Mouse (Mus musculus) heart, adult 2 months (tissue): ENCODE measurements around the gene E2f4. TPM values are rescaled to one million over a fixed set of nuclear protein-coding genes. Genes with fewer than 3 reads are reported as not detected.

Experiments
- DNase-seq, 2 experiments: peaks; one replicate each; pipeline ENCODE4 v3.0.0; 2021
- H3K27ac ChIP-seq: fragments of 200-600 bp; 2 replicates; pipeline ENCODE4 v1.8.1; 2022
- H3K27me3 ChIP-seq: fragments of 200-500 bp; 2 replicates; pipeline ENCODE4 v1.6.1; 2012; ENCODE audit warnings: mild to moderate bottlenecking, low read length, inconsistent platforms, mixed read lengths; ENCODE audit not compliant: control insufficient read depth, insufficient read depth
- H3K36me3 ChIP-seq: fragments of 200-500 bp; 2 replicates; pipeline ENCODE4 v1.6.1; 2012; ENCODE audit warnings: low read length, inconsistent platforms; ENCODE audit not compliant: control insufficient read depth, insufficient read depth
- H3K4me1 ChIP-seq: fragments of 200-500 bp; 2 replicates; pipeline ENCODE4 v1.6.1; 2011; ENCODE audit warnings: low read length; ENCODE audit not compliant: control insufficient read depth, insufficient read depth
- H3K4me3 ChIP-seq: fragments of 200-600 bp; 2 replicates; pipeline ENCODE4 v1.8.1; 2022
- H3K79me2 ChIP-seq: fragments of 200-500 bp; replicated peaks from 2 replicates; pipeline ENCODE4 v1.6.1; 2012; ENCODE audit warnings: mild to moderate bottlenecking, inconsistent platforms, low read length, moderate library complexity, mixed read lengths; ENCODE audit not compliant: control insufficient read depth, insufficient read depth
- H3K9ac ChIP-seq: fragments of 200-500 bp; 2 replicates; pipeline ENCODE4 v1.6.1; 2012; ENCODE audit warnings: low read depth, mild to moderate bottlenecking, control low read depth, inconsistent platforms, low read length, mixed read lengths
- CTCF ChIP-seq: fragments of 200-600 bp; IDR thresholded peaks from 2 replicates; pipeline ENCODE4 v1.8.1; 2022; ENCODE audit warnings: antibody characterized with exemption, mild to moderate bottlenecking, moderate library complexity
- EP300 ChIP-seq: fragments of 200-500 bp; IDR thresholded peaks from 2 replicates; pipeline ENCODE4 v1.6.1; 2011; ENCODE audit warnings: low read depth, low read length, control low read depth; ENCODE audit not compliant: insufficient read depth
- POLR2A ChIP-seq: fragments of 200-500 bp; IDR thresholded peaks from 2 replicates; pipeline ENCODE4 v1.6.1; 2011; ENCODE audit warnings: mild to moderate bottlenecking, low read depth, low read length, control low read depth; ENCODE audit not compliant: insufficient read depth
- WGBS: fragments of 180-500 bp; shearing (Covaris S2); methylation state at CpG from one replicate; pipeline ENCODE4 v1.1.7; 2018; 5-methylcytosine and 5-hydroxymethylcytosine counted together
- intact Hi-C: fragments of 180-260 bp; cut with DNase I; formaldehyde crosslinking; loops from one replicate; pipeline ENCODE4 v1.15.1; 2025
- polyA plus RNA-seq: library from polyadenylated mRNA; depleted of rRNA; stranded (reverse); fragments of >200 nt; gene quantifications from 2 replicates; pipeline ENCODE4 v1.2.3, GENCODE M21; 2012
- total RNA-seq, 2 experiments: library from RNA; stranded (reverse); gene quantifications; 2 replicates each; pipeline ENCODE4 v1.2.3; 2021

The E2f4 gene
- total and polyA plus RNA-seq, 3 experiments: 21.1 to 61.8 (median 21.5) TPM

GRCm38 (mm10) chr8:105275387-105275786, 22.1 kb upstream of the E2f4 start:
- H3K4me1 ChIP-seq: peaks cover 2% of the 10 kb centered on the region; the same call in 1 of the 2 replicates
- no peak for DNase-seq
- H3K9ac ChIP-seq: no peak overlapping the region
- TF ChIP-seq POLR2A (no peak), CTCF (no peak), EP300 (no peak)
- H3K4me3 ChIP-seq: no peak overlapping the region
- H3K79me2 ChIP-seq: no peaks in the 10 kb centered on the region
- H3K27me3 ChIP-seq: no peaks in the 10 kb centered on the region
- 11% methylated on average over 11 of the region's 11 CpGs for WGBS
- no peaks in the 10 kb centered on the region for H3K36me3 ChIP-seq
- intact Hi-C loops: no loop called here
- H3K27ac ChIP-seq: no peak overlapping the region

GRCm38 (mm10) chr8:105275840-105276239, 21.6 kb upstream of the E2f4 start, which contains the start of gene Nol3:
Gene Nol3 (plus strand): TSS chr8:105276140.
- WGBS: 9% methylated on average over 10 of the region's 10 CpGs
- H3K4me1 ChIP-seq: peaks cover 2% of the 10 kb centered on the region; the same call in 1 of the 2 replicates

GRCm38 (mm10) chr8:105276292-105277120, 21.0 kb upstream of the E2f4 start:
- Histone ChIP-seq H3K4me3 (peak overlapping the region; percentile 43), H3K9ac (peak overlapping the region; percentile 17), H3K36me3 (no peaks in the 10 kb centered on the region), H3K4me1 (peaks cover 2% of the 10 kb centered on the region; the same call in 1 of the 2 replicates), H3K27ac (peak overlapping the region; percentile 52), H3K27me3 (no peaks in the 10 kb centered on the region), H3K79me2 (no peaks in the 10 kb centered on the region)
- TF ChIP-seq CTCF: no peak
- TF ChIP-seq EP300: no peak
- TF ChIP-seq POLR2A: peak; percentile 27; the same call in 1 of the 2 replicates
- peak; percentile 70 to 72 for DNase-seq
- WGBS: 7% methylated on average over 30 of the region's 30 CpGs
- intact Hi-C loops: no loop called here

More at GRCm38 (mm10) chr8:105275840-105276239, 21.6 kb upstream of the E2f4 start, which contains the start of gene Nol3:
- no peaks in the 10 kb centered on the region for H3K36me3 ChIP-seq
- no peak for TF ChIP-seq POLR2A
- TF ChIP-seq EP300: no peak
- TF ChIP-seq CTCF: no peak
- peak within 1 kb of the TSS; percentile 17 for H3K9ac ChIP-seq
- peak within 1 kb of the TSS; percentile 43 for H3K4me3 ChIP-seq
- no peak for DNase-seq
- H3K27me3 ChIP-seq: no peaks in the 10 kb centered on the region
- H3K27ac ChIP-seq: peak within 1 kb of the TSS; percentile 52
- no peaks in the 10 kb centered on the region for H3K79me2 ChIP-seq
- intact Hi-C loops: no loop called here

DNA sequence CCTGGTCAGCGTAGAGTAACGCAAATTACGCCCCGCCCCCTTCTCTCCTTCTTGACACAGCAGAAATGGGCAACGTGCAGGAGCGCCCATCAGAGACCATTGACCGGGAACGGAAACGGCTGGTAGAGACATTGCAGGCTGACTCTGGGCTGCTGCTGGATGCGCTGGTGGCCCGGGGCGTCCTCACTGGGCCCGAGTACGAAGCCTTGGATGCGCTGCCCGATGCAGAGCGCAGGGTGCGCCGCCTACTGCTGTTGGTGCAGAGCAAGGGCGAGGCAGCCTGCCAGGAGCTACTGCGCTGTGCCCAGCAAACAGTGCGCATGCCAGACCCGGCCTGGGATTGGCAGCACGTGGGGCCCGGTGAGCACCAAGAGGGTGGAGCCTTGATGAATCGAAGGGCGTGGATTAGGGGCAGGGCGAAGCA, 18.5 kb upstream of the E2f4 start:
- Histone ChIP-seq H3K4me1 (peaks cover 2% of the 10 kb centered on the region; the same call in 1 of the 2 replicates), H3K79me2 (no peaks in the 10 kb centered on the region), H3K36me3 (no peaks in the 10 kb centered on the region), H3K27ac (peak overlapping the region; percentile 52; the same call in 1 of the 2 replicates), H3K9ac (no peak overlapping the region), H3K27me3 (no peaks in the 10 kb centered on the region), H3K4me3 (peak overlapping the region; percentile 16; the same call in 1 of the 2 replicates)
- TF ChIP-seq EP300: no peak
- 0 out of 2 replicates have a peak, but pooled peaks have one; percentile 12 for TF ChIP-seq POLR2A
- TF ChIP-seq CTCF: peak; percentile 52
- intact Hi-C loops: no loop called here
- 5% methylated on average over 28 of the region's 28 CpGs for WGBS
- DNase-seq: peak; percentile 80 to 88

DNA sequence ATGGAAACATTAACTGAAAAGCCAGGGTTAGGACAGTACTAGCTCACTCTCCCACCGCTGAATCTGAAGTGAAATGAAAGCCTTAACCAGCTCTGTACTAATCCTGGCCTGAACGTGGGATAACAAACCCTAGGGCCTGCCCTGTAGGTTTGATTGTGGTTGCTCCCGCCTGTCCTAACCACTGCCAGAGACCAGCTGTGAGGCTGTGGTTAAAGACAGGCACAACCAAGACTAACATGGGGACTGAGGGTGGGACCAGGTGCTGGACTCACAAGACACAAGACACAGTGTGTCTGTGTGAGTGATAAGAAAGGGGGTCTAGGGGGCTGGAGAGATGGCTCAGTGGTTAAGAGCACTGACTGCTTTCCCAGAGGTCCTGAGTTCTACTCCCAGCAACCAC, 16.9 kb upstream of the E2f4 start:
- no peak for TF ChIP-seq CTCF
- TF ChIP-seq POLR2A: no peak
- TF ChIP-seq EP300: no peak
- H3K4me3 ChIP-seq: no peak overlapping the region
- no peak overlapping the region for H3K9ac ChIP-seq
- 84% methylated on average over 3 of the region's 3 CpGs for WGBS
- no peaks in the 10 kb centered on the region for H3K79me2 ChIP-seq
- H3K27me3 ChIP-seq: no peaks in the 10 kb centered on the region
- DNase-seq: no peak
- no peak overlapping the region for H3K27ac ChIP-seq
- intact Hi-C loops: no loop called here
- H3K36me3 ChIP-seq: no peaks in the 10 kb centered on the region
- H3K4me1 ChIP-seq: no peaks in the 10 kb centered on the region

DNA sequence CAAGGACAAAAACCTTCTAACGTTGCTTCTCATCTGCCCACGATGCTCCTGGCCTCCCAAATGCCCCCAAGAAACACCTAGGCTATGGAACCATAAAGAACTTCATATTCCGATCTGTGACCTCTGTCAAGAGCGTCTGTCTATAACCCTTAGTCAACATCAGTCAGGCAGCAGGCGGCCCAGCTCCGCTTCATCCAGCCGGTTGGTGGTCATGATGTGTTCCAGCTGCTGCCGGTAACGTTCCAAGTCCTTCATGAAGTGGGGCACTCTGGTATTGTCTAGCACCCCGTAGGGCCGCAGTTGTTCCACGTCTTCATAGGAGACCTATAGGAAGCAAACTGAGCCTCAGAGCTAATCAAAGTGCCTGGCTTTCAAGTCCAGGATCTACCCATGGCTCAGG, 15.6 kb upstream of the E2f4 start:
- Histone ChIP-seq H3K27me3 (no peaks in the 10 kb centered on the region), H3K4me1 (no peaks in the 10 kb centered on the region), H3K9ac (no peak overlapping the region), H3K36me3 (no peaks in the 10 kb centered on the region), H3K79me2 (no peaks in the 10 kb centered on the region), H3K4me3 (no peak overlapping the region), H3K27ac (no peak overlapping the region)
- 89% methylated on average over 12 of the region's 12 CpGs for WGBS
- no peak for DNase-seq
- intact Hi-C loops: no loop called here
- TF ChIP-seq EP300 (no peak), POLR2A (no peak), CTCF (no peak)
